Mouse (Mus musculus) spleen, adult 2 months (tissue): Measurements from ENCODE around the gene Atf1.

Source experiments
- CTCF ChIP-seq: fragments of 200-500 bp; IDR thresholded peaks from 2 replicates; pipeline ENCODE4 v1.5.1; 2011; ENCODE audit warnings: mild to moderate bottlenecking, inconsistent platforms; ENCODE audit not compliant: insufficient read depth, insufficient read length, insufficient replicate concordance; ENCODE audit errors: extremely low read depth
- POLR2A ChIP-seq: fragments of 200-500 bp; IDR thresholded peaks from 2 replicates; pipeline ENCODE4 v1.6.1; 2011; ENCODE audit warnings: low read depth, low read length, inconsistent platforms

- TF ChIP-seq POLR2A (no peak), CTCF (no peak)
Observed at GRCm38 (mm10) chr15:100251153-100251780, 23.6 kb downstream of the Atf1 start.
